Mouse (Mus musculus) stomach, embryonic 14.5 days (tissue): ENCODE data around the gene P2ry12. TPM values are rescaled to one million over a fixed set of nuclear protein-coding genes. Genes with fewer than 3 reads are reported as not detected.
A peak's percentile ranks its signal among the peaks of the same experiment; 100 is the strongest.

Experiments
- ATAC-seq: fragments of 200-750 bp; cut with Nextera tagmentation; 2 replicates; pipeline ENCODE4 v1.8.0; 2017; ENCODE audit warnings: low read depth, moderate TSS enrichment; ENCODE audit not compliant: insufficient number of reproducible peaks, insufficient read depth, low FRiP score
- H3K27ac ChIP-seq: fragments of 300-500 bp; sonication (generic); 2 replicates; pipeline ENCODE4 v1.5.1; 2014; ENCODE audit warnings: mild to moderate bottlenecking, low read length, moderate library complexity, mixed read lengths
- H3K27me3 ChIP-seq: fragments of 300-500 bp; sonication (generic); 2 replicates; pipeline ENCODE4 v1.6.1; 2014; ENCODE audit warnings: low read length, control low read depth, mixed read lengths; ENCODE audit not compliant: control insufficient read depth, insufficient read depth
- H3K36me3 ChIP-seq: fragments of 300-500 bp; sonication (generic); 2 replicates; pipeline ENCODE4 v1.6.1; 2014; ENCODE audit warnings: mild to moderate bottlenecking, control low read depth, low read length, moderate library complexity, mixed read lengths; ENCODE audit not compliant: control insufficient read depth, insufficient read depth
- H3K4me1 ChIP-seq: fragments of 300-500 bp; sonication (generic); 2 replicates; pipeline ENCODE4 v1.6.1; 2014; ENCODE audit warnings: low read length, control low read depth, mixed read lengths; ENCODE audit not compliant: control insufficient read depth, insufficient read depth
- H3K4me2 ChIP-seq: fragments of 300-500 bp; sonication (generic); replicated peaks from 2 replicates; pipeline ENCODE4 v1.6.1; 2014; ENCODE audit warnings: low read depth, low read length, control low read depth
- H3K4me3 ChIP-seq: fragments of 300-500 bp; sonication (generic); 2 replicates; pipeline ENCODE4 v1.5.1; 2014; ENCODE audit warnings: low read depth, low read length, control low read depth
- H3K9ac ChIP-seq: fragments of 300-500 bp; sonication (generic); replicated peaks from 2 replicates; pipeline ENCODE4 v1.6.1; 2014; ENCODE audit warnings: low read depth, mild to moderate bottlenecking, control low read depth, low read length, moderate library complexity, mixed read lengths
- H3K9me3 ChIP-seq: fragments of 300-500 bp; sonication (generic); 2 replicates; pipeline ENCODE4 v1.6.1; 2016; ENCODE audit warnings: low read depth, low read length, control low read depth; ENCODE audit not compliant: control insufficient read depth
- WGBS: fragments of 180-500 bp; shearing (Covaris S2); extraction: QIAGEN DNeasy Blood & Tissue Kit; methylation state at CpG from one replicate; pipeline ENCODE4 v1.1.7; 2014; 5-methylcytosine and 5-hydroxymethylcytosine counted together
- polyA plus RNA-seq: library from polyadenylated mRNA; unstranded; fragments of >200 nt; fragmentation: Nextera tagmentation; extraction: Ambion mirVana; gene quantifications from 2 replicates; pipeline ENCODE4 v1.2.1, GENCODE M21; 2014

P2ry12 gene
- polyA plus RNA-seq, 1 experiment from 2014 or later, result 2.5 TPM

DNA sequence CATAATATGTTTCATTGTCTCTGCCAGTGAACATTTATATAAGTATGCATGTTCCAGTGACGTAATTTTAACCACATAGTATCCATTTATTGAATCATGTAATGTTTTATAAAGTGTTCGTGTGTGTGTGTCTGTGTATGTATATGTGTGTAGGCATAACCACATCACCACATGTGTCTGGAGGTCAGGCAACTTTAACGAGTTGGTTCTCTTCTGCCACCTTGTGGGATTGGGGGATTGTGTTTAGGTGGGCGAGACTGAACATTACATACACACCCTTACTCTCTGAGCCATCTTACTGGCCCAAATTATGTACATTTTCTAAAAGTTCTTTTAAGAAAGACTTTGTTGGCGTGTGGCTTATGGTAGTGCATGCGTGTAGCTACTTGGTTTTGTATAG is 94.2 kb downstream of the P2ry12 start:
- peaks cover 3% of the 10 kb centered on the region; the same call in 1 of the 2 replicates for H3K4me1 ChIP-seq
- no peak overlapping the region for H3K27ac ChIP-seq
- no peaks in the 10 kb centered on the region for H3K27me3 ChIP-seq
- ATAC-seq, result no peak
- H3K36me3 ChIP-seq, result no peaks in the 10 kb centered on the region
- WGBS, result 87% methylated on average over 6 of the region's 6 CpGs
- no peak overlapping the region for H3K4me3 ChIP-seq
- H3K4me2 ChIP-seq, result no peak overlapping the region
- no peaks in the 10 kb centered on the region for H3K9me3 ChIP-seq
- H3K9ac ChIP-seq, result no peak overlapping the region

DNA sequence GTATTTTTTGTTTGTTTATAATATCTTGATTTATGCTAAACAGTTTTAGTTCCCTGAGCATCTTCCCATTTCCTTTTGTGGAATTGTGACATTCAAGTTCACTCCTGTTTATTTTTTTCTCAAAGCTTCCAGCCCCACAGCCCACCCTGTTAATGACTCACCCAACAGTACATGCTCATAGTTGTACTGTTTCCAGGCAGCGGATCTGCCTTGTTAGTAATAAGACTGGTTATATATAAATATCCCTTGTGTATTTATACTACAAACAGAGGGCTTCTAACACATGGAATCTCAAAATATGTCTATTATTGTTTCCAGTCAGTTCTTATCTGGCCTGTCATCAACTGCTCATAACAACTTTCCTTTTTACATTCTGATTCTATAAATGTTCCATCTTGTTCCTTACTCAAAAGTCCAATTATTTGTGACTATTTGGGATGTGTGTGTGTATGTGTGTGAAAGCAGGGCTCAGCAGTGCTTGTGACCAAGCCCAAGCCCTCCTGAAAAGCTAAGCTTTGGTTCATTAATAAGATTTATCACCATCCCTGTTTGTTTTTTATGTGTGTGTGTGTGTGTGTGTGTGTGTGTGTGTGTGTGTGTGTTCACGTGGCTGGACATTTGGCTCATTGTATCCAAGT is 95.1 kb downstream of the P2ry12 start:
- Histone ChIP-seq H3K27ac (no peak overlapping the region), H3K9me3 (no peaks in the 10 kb centered on the region), H3K4me2 (no peak overlapping the region), H3K4me3 (no peak overlapping the region), H3K4me1 (peaks cover 3% of the 10 kb centered on the region; the same call in 1 of the 2 replicates), H3K27me3 (no peaks in the 10 kb centered on the region), H3K36me3 (no peaks in the 10 kb centered on the region), H3K9ac (no peak overlapping the region)
- WGBS, result 48% methylated on average over 2 of the region's 2 CpGs
- ATAC-seq, result peak; percentile 28; the same call in 1 of the 2 replicates

Other genes with a start within 250 kb of the P2ry12 start
- 0.77 and 1.3 TPM in 2 replicates for gene Gpr171, start 161.1 kb downstream of the P2ry12 start, polyA plus RNA-seq
- 2.7 and 3.2 TPM in 2 replicates for gene P2ry14, start 109.3 kb downstream of the P2ry12 start, polyA plus RNA-seq
- gene Gpr87, start 67.8 kb downstream of the P2ry12 start, polyA plus RNA-seq, result 5.7 and 9.5 TPM in 2 replicates
- gene P2ry13, start 52.0 kb downstream of the P2ry12 start, polyA plus RNA-seq, result 1.6 TPM in 2 replicates
- gene Igsf10, start 81.5 kb upstream of the P2ry12 start, polyA plus RNA-seq, result 11.7 and 12.2 TPM in 2 replicates